Mouse (Mus musculus) heart, embryonic 12.5 days (tissue): ENCODE measurements around the gene Aarsd1. TPM values are rescaled to one million over a fixed set of nuclear protein-coding genes. Genes with fewer than 3 reads are reported as not detected.
"Not testable (repeated sequence)": the region's sequence is repeated elsewhere in the genome, so short reads cannot be mapped to it uniquely, and the experiment has no call there.

Experiments
- ATAC-seq: fragments of 200-750 bp; cut with Nextera tagmentation; 2 replicates; pipeline ENCODE4 v1.8.0; 2017; ENCODE audit warnings: moderate TSS enrichment, moderate library complexity; ENCODE audit not compliant: insufficient number of reproducible peaks, low FRiP score
- H3K27ac ChIP-seq: fragments of 300-500 bp; sonication (generic); 2 replicates; pipeline ENCODE4 v1.5.1; 2016; ENCODE audit warnings: mild to moderate bottlenecking, moderate library complexity; ENCODE audit not compliant: poor library complexity, severe bottlenecking
- H3K27me3 ChIP-seq: fragments of 300-500 bp; sonication (generic); replicated peaks from 2 replicates; pipeline ENCODE4 v1.6.1; 2016; ENCODE audit warnings: mild to moderate bottlenecking, moderate library complexity
- H3K36me3 ChIP-seq: fragments of 300-500 bp; sonication (generic); 2 replicates; pipeline ENCODE4 v1.6.1; 2016; ENCODE audit warnings: mild to moderate bottlenecking, moderate library complexity
- H3K4me1 ChIP-seq: fragments of 300-500 bp; sonication (generic); replicated peaks from 2 replicates; pipeline ENCODE4 v1.6.1; 2016; ENCODE audit warnings: mild to moderate bottlenecking
- H3K4me2 ChIP-seq: fragments of 300-500 bp; sonication (generic); 2 replicates; pipeline ENCODE4 v1.6.1; 2016; ENCODE audit warnings: mild to moderate bottlenecking, moderate library complexity
- H3K4me3 ChIP-seq: fragments of 300-500 bp; sonication (generic); 2 replicates; pipeline ENCODE4 v1.5.1; 2016; ENCODE audit warnings: mild to moderate bottlenecking
- H3K9ac ChIP-seq: fragments of 300-500 bp; sonication (generic); 2 replicates; pipeline ENCODE4 v1.6.1; 2016; ENCODE audit warnings: mild to moderate bottlenecking, moderate library complexity
- H3K9me3 ChIP-seq: fragments of 300-500 bp; sonication (generic); replicated peaks from 2 replicates; pipeline ENCODE4 v1.6.1; 2016; ENCODE audit warnings: mild to moderate bottlenecking, moderate library complexity
- WGBS: fragments of 180-500 bp; shearing (Covaris S2); methylation state at CpG from one replicate; pipeline ENCODE4 v1.1.7; 2016; 5-methylcytosine and 5-hydroxymethylcytosine counted together
- polyA plus RNA-seq: library from polyadenylated mRNA; unstranded; fragments of >200 nt; fragmentation: Nextera tagmentation; extraction: Ambion mirVana; gene quantifications from 2 replicates; pipeline ENCODE4 v1.2.1, GENCODE M21; 2016

Gene Aarsd1
- polyA plus RNA-seq, 1 experiment from 2014 or later = 42.9 TPM

- Histone ChIP-seq H3K36me3 (peaks cover 65% of the 10 kb centered on the region), H3K4me1 (peaks cover 22% of the 10 kb centered on the region), H3K4me2 (no peak overlapping the region), H3K9ac (no peak overlapping the region), H3K9me3 (no peaks in the 10 kb centered on the region), H3K4me3 (no peak overlapping the region), H3K27ac (no peak overlapping the region), H3K27me3 (no peaks in the 10 kb centered on the region)
- WGBS = 83% methylated on average over 12 of the region's 12 CpGs
- ATAC-seq = no peak
Observed at GRCm38 (mm10) chr11:101458217-101458616, 40.8 kb upstream of the Aarsd1 start.

- ATAC-seq = no peak
- Histone ChIP-seq H3K27me3 (no peaks in the 10 kb centered on the region), H3K4me1 (peaks cover 16% of the 10 kb centered on the region), H3K36me3 (peaks cover 64% of the 10 kb centered on the region), H3K27ac (no peak overlapping the region), H3K9me3 (no peaks in the 10 kb centered on the region), H3K9ac (no peak overlapping the region), H3K4me2 (no peak overlapping the region), H3K4me3 (no peak overlapping the region)
- WGBS = 87% methylated on average over 9 of the region's 9 CpGs
Observed at GRCm38 (mm10) chr11:101457631-101458030, 40.2 kb upstream of the Aarsd1 start.

- Histone ChIP-seq H3K4me3 (no peak overlapping the region), H3K27me3 (no peaks in the 10 kb centered on the region), H3K4me2 (no peak overlapping the region), H3K27ac (no peak overlapping the region), H3K4me1 (peaks cover 19% of the 10 kb centered on the region), H3K9ac (no peak overlapping the region), H3K36me3 (peaks cover 45% of the 10 kb centered on the region), H3K9me3 (no peaks in the 10 kb centered on the region)
- no peak for ATAC-seq
- 91% methylated on average over 7 of the region's 7 CpGs for WGBS
Observed at GRCm38 (mm10) chr11:101455627-101456026, 38.2 kb upstream of the Aarsd1 start.

GRCm38 (mm10) chr11:101454702-101455101 is 37.3 kb upstream of the Aarsd1 start:
- Histone ChIP-seq H3K4me3 (no peak overlapping the region), H3K9me3 (no peaks in the 10 kb centered on the region), H3K9ac (no peak overlapping the region), H3K36me3 (peaks cover 36% of the 10 kb centered on the region), H3K27ac (no peak overlapping the region), H3K4me2 (no peak overlapping the region), H3K4me1 (peaks cover 13% of the 10 kb centered on the region), H3K27me3 (no peaks in the 10 kb centered on the region)
- WGBS = 64% methylated on average over 6 of the region's 6 CpGs
- ATAC-seq = no peak

GRCm38 (mm10) chr11:101452093-101452774 is 34.8 kb upstream of the Aarsd1 start:
- 56% methylated on average over 10 of the region's 10 CpGs for WGBS
- peaks cover 26% of the 10 kb centered on the region for H3K4me1 ChIP-seq

GRCm38 (mm10) chr11:101451536-101451935 is 34.1 kb upstream of the Aarsd1 start:
- WGBS = 93% methylated on average over 10 of the region's 10 CpGs
- H3K27me3 ChIP-seq = no peaks in the 10 kb centered on the region
- H3K4me3 ChIP-seq = no peak overlapping the region
- no peak overlapping the region for H3K9ac ChIP-seq
- H3K27ac ChIP-seq = no peak overlapping the region
- peaks cover 26% of the 10 kb centered on the region for H3K4me1 ChIP-seq
- no peak overlapping the region for H3K4me2 ChIP-seq
- H3K36me3 ChIP-seq = peaks cover 5% of the 10 kb centered on the region; the same call in 1 of the 2 replicates
- H3K9me3 ChIP-seq = no peaks in the 10 kb centered on the region
- no peak for ATAC-seq

More at GRCm38 (mm10) chr11:101452093-101452774, 34.8 kb upstream of the Aarsd1 start:
- no peak for ATAC-seq
- H3K9ac ChIP-seq = no peak overlapping the region
- no peak overlapping the region for H3K27ac ChIP-seq
- no peaks in the 10 kb centered on the region for H3K27me3 ChIP-seq
- no peak overlapping the region for H3K4me2 ChIP-seq
- no peaks in the 10 kb centered on the region for H3K9me3 ChIP-seq
- H3K4me3 ChIP-seq = no peak overlapping the region
- peaks cover 12% of the 10 kb centered on the region for H3K36me3 ChIP-seq

- Histone ChIP-seq H3K27me3 (no peaks in the 10 kb centered on the region), H3K4me2 (no peak overlapping the region), H3K9ac (no peak overlapping the region), H3K36me3 (peaks cover 9% of the 10 kb centered on the region), H3K4me1 (peaks cover 26% of the 10 kb centered on the region), H3K4me3 (no peak overlapping the region), H3K27ac (no peak overlapping the region), H3K9me3 (no peaks in the 10 kb centered on the region)
- no peak for ATAC-seq
- WGBS = 75% methylated on average over 3 of the region's 3 CpGs
Observed at GRCm38 (mm10) chr11:101450394-101450793, 33.0 kb upstream of the Aarsd1 start.

- peaks cover 30% of the 10 kb centered on the region for H3K4me1 ChIP-seq
- H3K4me2 ChIP-seq, H3K27ac ChIP-seq, H3K9ac ChIP-seq, H3K4me3 ChIP-seq, H3K9me3 ChIP-seq, ATAC-seq, H3K27me3 ChIP-seq: not testable (repeated sequence)
- peaks cover 15% of the 10 kb centered on the region for H3K36me3 ChIP-seq
- 82% methylated on average over 4 of the region's 4 CpGs for WGBS
Observed at GRCm38 (mm10) chr11:101449596-101449995, 32.2 kb upstream of the Aarsd1 start.

- Histone ChIP-seq H3K27ac (no peak overlapping the region), H3K27me3 (no peaks in the 10 kb centered on the region), H3K9ac (peak overlapping the region; percentile 57; the same call in 1 of the 2 replicates), H3K4me3 (peak overlapping the region; percentile 54), H3K4me2 (peak overlapping the region; percentile 63), H3K36me3 (peaks cover 22% of the 10 kb centered on the region), H3K9me3 (no peaks in the 10 kb centered on the region), H3K4me1 (peaks cover 34% of the 10 kb centered on the region)
- 72% methylated on average over 4 of the region's 4 CpGs for WGBS
- no peak for ATAC-seq
Observed at GRCm38 (mm10) chr11:101448899-101449298, 31.5 kb upstream of the Aarsd1 start.

GRCm38 (mm10) chr11:101448274-101448746 is 30.9 kb upstream of the Aarsd1 start, which contains the start of gene Ifi35:
Ifi35 (plus strand) TSS chr11:101448407.
- Histone ChIP-seq H3K27ac (peak within 1 kb of the TSS; percentile 61), H3K4me3 (peak within 1 kb of the TSS; percentile 54), H3K4me2 (peak within 1 kb of the TSS; percentile 63), H3K27me3 (no peaks in the 10 kb centered on the region), H3K4me1 (peaks cover 40% of the 10 kb centered on the region), H3K9me3 (no peaks in the 10 kb centered on the region), H3K36me3 (peaks cover 28% of the 10 kb centered on the region), H3K9ac (peak within 1 kb of the TSS; percentile 57)
- peak; percentile 79 for ATAC-seq
- 15% methylated on average over 10 of the region's 10 CpGs for WGBS

- H3K9me3 ChIP-seq = no peaks in the 10 kb centered on the region
- H3K27me3 ChIP-seq = no peaks in the 10 kb centered on the region
- WGBS = 81% methylated on average over 5 of the region's 5 CpGs
- peak overlapping the region; percentile 61 for H3K27ac ChIP-seq
- H3K4me3 ChIP-seq = no peak overlapping the region
- H3K4me2 ChIP-seq = peak overlapping the region; percentile 63
- no peak for ATAC-seq
- peaks cover 31% of the 10 kb centered on the region for H3K36me3 ChIP-seq
- H3K9ac ChIP-seq = peak overlapping the region; percentile 57; the same call in 1 of the 2 replicates
- peaks cover 45% of the 10 kb centered on the region for H3K4me1 ChIP-seq
Observed at GRCm38 (mm10) chr11:101447786-101448185, 30.4 kb upstream of the Aarsd1 start.
